Mouse (Mus musculus): Measurements from ENCODE around the gene Them7.

- no peak for TF ChIP-seq POLR2A (IDR thresholded peaks at IDR 0.05; ENCODE audit: extremely low read depth, insufficient read depth, low read length)
- no peak for TF ChIP-seq CTCF (IDR thresholded peaks at IDR 0.05; ENCODE audit: low read depth, low read length)
These were observed 38.2 kb upstream of the Them7 start for GRCm38 (mm10) chr2:105185768-105186529.

All from liver, adult 2 months (tissue).